Mouse (Mus musculus): Measurements from ENCODE around the gene Cep170b. TPM values are rescaled to one million over a fixed set of nuclear protein-coding genes. Genes with fewer than 3 reads are reported as not detected.

The Cep170b gene
- total RNA-seq, 4 experiments from 2014 or later: 43.6 to 74.0 (median 59.1) TPM

GRCm38 (mm10) chr12:112737081-112737480, 16.8 kb downstream of the Cep170b start:
- no peak for DNase-seq

DNA sequence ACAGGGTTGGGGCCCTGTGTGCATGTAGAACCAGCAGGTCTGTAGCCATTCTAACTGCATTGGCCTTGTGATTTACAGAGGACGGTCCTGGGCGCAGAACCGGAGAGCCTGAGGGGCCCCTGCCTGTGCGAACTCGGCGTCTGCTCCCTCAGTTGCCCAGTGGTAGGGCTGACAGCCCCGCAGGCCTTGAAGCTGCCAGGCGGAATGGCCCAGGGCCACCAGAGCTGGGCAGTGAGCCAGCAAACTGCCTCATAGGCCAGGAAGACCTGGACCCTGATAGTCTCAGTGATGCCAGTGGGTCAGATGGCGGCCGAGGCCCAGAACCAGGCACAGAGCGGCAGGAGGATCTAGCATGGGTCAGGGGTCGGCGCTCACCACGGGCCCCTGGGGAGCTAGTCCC, 17.5 kb downstream of the Cep170b start:
- DNase-seq: no peak

DNA sequence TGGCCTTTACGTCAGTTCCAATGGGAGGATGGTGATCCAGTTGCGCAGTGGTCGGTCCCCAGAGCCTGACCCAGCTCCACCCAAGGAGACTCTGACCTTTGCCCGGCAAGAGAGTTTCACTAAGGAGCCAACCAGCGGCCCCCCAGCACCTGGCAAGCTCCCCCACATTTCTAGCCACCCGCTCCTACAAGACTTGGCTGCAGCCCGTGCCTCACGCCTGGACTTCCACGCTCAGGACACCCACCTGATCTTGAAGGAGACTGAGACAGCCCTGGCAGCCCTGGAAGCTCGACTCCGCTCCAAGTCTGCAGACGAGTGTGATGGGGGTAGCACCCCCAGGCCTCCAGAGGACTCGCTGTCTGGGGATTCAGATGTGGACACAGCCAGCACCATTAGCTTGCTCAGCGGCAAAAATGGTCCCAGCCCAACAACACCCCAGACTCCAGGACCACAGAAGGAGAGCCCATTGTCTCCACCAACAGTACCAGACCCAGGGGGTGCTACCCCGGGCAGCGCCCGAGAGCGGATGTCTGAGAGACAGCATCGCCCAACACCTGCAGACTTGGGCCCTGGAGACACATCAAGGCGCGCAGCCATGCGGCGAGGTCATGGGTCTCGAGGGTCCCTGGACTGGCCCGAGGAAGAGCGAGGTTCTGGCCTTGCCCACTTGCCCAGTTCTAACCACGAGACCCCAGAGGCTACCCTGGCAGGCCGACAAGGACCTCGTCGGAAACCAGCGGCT, 18.2 kb downstream of the Cep170b start:
- DNase-seq: no peak

DNA sequence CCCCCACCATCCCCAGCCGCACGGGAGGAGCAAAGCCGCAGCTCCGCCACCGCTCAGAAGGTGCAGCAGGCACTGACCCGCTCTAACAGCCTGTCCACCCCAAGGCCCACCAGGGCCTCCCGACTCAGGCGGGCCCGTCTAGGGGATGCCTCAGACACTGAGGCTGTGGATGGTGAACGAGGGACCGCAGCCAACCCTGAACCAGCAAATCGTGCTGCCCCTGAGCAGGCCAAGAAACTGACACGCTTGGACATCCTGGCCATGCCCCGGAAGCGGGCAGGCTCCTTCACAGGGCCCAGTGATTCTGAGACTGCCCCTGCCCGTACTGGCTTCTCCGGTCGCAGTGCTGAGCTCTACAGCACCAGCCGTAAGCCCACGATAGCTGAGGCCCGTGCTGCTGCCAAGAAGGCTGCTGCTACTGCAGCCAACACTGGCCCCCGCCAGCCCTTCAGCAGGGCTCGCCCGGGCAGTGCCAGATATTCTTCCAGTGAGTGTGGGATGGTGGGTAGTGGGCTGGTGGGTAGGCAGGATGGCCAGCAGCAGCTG, 18.8 kb downstream of the Cep170b start:
- no peak for DNase-seq

GRCm38 (mm10) chr12:112742768-112743167, 22.5 kb downstream of the Cep170b start:
- DNase-seq: peak; percentile 2

GRCm38 (mm10) chr12:112743168-112743975, 23.1 kb downstream of the Cep170b start:
- DNase-seq: peak; percentile 70

DNA sequence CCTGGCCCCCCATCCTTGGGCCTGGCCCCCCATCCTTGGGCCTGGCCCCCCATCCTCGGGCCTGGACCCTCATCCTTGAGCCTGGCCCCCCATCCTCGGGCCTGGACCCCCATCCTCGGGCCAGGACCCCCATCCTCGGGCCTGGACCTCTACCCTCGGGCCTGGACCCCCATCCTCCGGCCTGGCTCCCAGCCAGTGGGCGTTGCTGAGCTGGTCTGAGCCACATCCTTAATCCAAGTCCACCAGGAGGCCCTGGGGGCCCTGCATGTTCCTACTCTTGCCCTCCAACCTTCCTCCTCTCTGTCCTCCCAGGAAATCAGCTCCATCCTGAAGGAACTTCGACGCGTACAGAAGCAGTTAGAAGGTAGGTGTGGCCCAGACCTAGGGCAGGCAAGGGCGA, 24.0 kb downstream of the Cep170b start:
- DNase-seq: no peak

- peak; percentile 2 for DNase-seq
Observed at GRCm38 (mm10) chr12:112744891-112745580, 24.8 kb downstream of the Cep170b start.

GRCm38 (mm10) chr12:112745716-112746115, 25.5 kb downstream of the Cep170b start:
- DNase-seq: no peak

DNA sequence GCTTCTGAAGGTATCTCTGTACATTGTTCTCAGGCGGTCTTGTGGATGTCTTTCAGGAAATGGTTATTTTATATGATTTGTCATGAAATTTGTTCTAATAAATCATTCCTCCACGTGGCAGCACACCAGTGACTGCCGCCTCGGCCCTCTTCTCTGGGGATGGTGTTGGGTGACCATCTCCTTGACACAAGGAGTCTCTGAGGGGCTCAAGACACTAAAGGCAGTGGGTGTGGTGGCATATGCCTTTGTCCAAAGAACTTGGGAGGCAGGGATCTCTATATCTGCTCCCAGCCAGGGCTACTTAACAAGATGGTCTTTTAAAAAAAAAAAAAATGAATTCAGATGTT, 26.2 kb downstream of the Cep170b start:
- DNase-seq: no peak

- DNase-seq: no peak
Observed at GRCm38 (mm10) chr12:112746808-112747605, 26.8 kb downstream of the Cep170b start.

GRCm38 (mm10) chr12:112747606-112747970, 27.3 kb downstream of the Cep170b start:
- no peak for DNase-seq

- no peak for DNase-seq
Observed at GRCm38 (mm10) chr12:112750976-112751375, 30.7 kb downstream of the Cep170b start.

- no peak for DNase-seq
Observed at GRCm38 (mm10) chr12:112752399-112752798, 32.1 kb downstream of the Cep170b start.

DNA sequence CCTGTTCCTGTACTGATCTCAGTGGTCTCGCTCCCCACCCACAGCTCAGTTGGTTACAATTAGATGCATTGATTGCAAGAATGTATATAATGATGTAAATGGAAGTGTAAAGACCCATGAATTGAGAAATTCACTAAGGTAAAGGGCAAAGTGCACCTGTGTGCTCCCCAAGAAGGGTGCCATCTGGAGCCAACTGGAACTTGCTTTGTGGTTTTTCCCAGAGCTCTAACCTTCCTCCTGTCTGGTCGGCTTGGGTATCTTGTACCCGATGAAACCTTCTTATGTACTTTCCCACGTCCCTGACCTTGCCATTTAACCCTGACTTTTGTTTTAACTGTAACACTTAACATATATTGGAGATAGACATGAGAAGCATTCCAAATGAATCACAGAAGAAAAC, 35.6 kb downstream of the Cep170b start:
- no peak for DNase-seq

- DNase-seq: no peak
Observed at GRCm38 (mm10) chr12:112757896-112758295, 37.6 kb downstream of the Cep170b start.

GRCm38 (mm10) chr12:112759471-112759870, 39.2 kb downstream of the Cep170b start:
- no peak for DNase-seq

DNA sequence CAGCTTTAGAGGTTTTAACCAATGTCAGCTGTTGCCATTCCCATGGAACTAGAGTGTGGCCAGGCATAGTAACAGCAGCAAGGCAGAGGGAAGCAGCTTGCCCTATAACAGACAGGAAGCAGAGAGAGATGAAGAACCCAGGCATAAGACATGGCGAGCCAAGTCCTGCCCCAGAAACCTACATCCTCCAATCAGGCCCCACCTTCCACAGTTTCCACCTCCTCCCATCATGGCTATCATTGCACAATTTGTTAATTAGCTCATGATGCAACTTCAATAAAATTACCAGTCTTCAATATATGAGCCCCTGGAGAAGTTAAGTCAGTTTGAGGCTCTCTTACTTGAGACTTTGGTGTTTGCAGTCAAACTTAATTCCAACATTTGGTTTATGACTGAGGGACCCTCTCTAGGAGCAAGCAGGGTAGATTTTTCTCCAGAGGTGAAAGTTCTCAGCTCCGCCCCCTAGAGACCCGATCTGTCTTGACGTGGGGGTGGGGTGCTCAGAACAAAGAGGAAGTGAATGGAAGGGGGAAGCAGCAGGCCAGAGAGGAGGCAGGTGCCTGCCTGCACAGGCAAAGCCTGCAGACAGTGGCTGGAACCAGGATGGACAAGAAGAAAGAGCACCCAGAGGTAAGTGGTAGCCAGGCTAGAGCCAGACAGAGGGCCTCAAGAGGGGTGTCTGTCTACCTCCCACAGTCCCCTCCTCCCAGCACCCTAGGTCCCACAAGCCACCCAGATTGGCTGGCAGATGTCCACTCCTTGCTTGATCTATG, 40.1 kb downstream of the Cep170b start, which contains the start of gene Pld4:
Gene Pld4 (plus strand): TSS at position 502 of the 773 bp plus-strand sequence.
- DNase-seq: no peak

GRCm38 (mm10) chr12:112761411-112761810, 41.2 kb downstream of the Cep170b start:
- no peak for DNase-seq

- no peak for DNase-seq
Observed at GRCm38 (mm10) chr12:112762018-112762417, 41.8 kb downstream of the Cep170b start.

GRCm38 (mm10) chr12:112763176-112763575, 42.9 kb downstream of the Cep170b start:
- DNase-seq: no peak

Data from adrenal gland, adult 8-10 months (tissue).